Mouse (Mus musculus): ENCODE results near the gene Tsen2. TPM values are rescaled to one million over a fixed set of nuclear protein-coding genes. Genes with fewer than 3 reads are reported as not detected.
A peak's percentile ranks its signal among the peaks of the same experiment; 100 is the strongest.

The Tsen2 gene
- 18.7 and 27.8 TPM in 2 replicates for total RNA-seq (2014; fragmentation: Nextera tagmentation)
- 31.5 and 35.8 TPM in 2 replicates for total RNA-seq (2017)

- ATAC-seq (replicated peaks; ENCODE audit: low FRiP score, low TSS enrichment, poor library complexity, severe bottlenecking) = peak; percentile 91
Observed at GRCm38 (mm10) chr6:115544442-115544970, at the start of gene Tsen2. Gene Tsen2, plus strand, starts transcription at chr6:115544664.

- no peak for ATAC-seq (replicated peaks; ENCODE audit: low FRiP score, low TSS enrichment, poor library complexity, severe bottlenecking)
Observed at GRCm38 (mm10) chr6:115499540-115499939, 44.9 kb upstream of the Tsen2 start.

- no peak for ATAC-seq (replicated peaks; ENCODE audit: low FRiP score, low TSS enrichment, poor library complexity, severe bottlenecking)
Observed at GRCm38 (mm10) chr6:115500234-115500633, 44.2 kb upstream of the Tsen2 start.

- ATAC-seq (replicated peaks; ENCODE audit: low FRiP score, low TSS enrichment, poor library complexity, severe bottlenecking) = peak; percentile 69
Observed at GRCm38 (mm10) chr6:115501131-115501530, 43.3 kb upstream of the Tsen2 start.

GRCm38 (mm10) chr6:115503038-115503437, 41.4 kb upstream of the Tsen2 start:
- no peak for ATAC-seq (replicated peaks; ENCODE audit: low FRiP score, low TSS enrichment, poor library complexity, severe bottlenecking)

- no peak for ATAC-seq (replicated peaks; ENCODE audit: low FRiP score, low TSS enrichment, poor library complexity, severe bottlenecking)
Observed at GRCm38 (mm10) chr6:115503549-115504159, 40.8 kb upstream of the Tsen2 start.

GRCm38 (mm10) chr6:115504160-115504558, 40.3 kb upstream of the Tsen2 start:
- 0 out of 2 replicates have a peak, but pooled peaks have one; percentile 14 for ATAC-seq (replicated peaks; ENCODE audit: low FRiP score, low TSS enrichment, poor library complexity, severe bottlenecking)

GRCm38 (mm10) chr6:115504915-115505314, 39.5 kb upstream of the Tsen2 start:
- no peak for ATAC-seq (replicated peaks; ENCODE audit: low FRiP score, low TSS enrichment, poor library complexity, severe bottlenecking)

GRCm38 (mm10) chr6:115506425-115506824, 38.0 kb upstream of the Tsen2 start:
- ATAC-seq (replicated peaks; ENCODE audit: low FRiP score, low TSS enrichment, poor library complexity, severe bottlenecking) = no peak

- ATAC-seq (replicated peaks; ENCODE audit: low FRiP score, low TSS enrichment, poor library complexity, severe bottlenecking) = no peak
Observed at GRCm38 (mm10) chr6:115511447-115511846, 33.0 kb upstream of the Tsen2 start.

- no peak for ATAC-seq (replicated peaks; ENCODE audit: low FRiP score, low TSS enrichment, poor library complexity, severe bottlenecking)
Observed at GRCm38 (mm10) chr6:115513207-115513606, 31.3 kb upstream of the Tsen2 start.

- ATAC-seq (replicated peaks; ENCODE audit: low FRiP score, low TSS enrichment, poor library complexity, severe bottlenecking) = peak; percentile 20
Observed at GRCm38 (mm10) chr6:115517904-115518303, 26.6 kb upstream of the Tsen2 start.

GRCm38 (mm10) chr6:115518352-115518751, 26.1 kb upstream of the Tsen2 start:
- peak; percentile 68 for ATAC-seq (replicated peaks; ENCODE audit: low FRiP score, low TSS enrichment, poor library complexity, severe bottlenecking)

- peak; percentile 44 for ATAC-seq (replicated peaks; ENCODE audit: low FRiP score, low TSS enrichment, poor library complexity, severe bottlenecking)
Observed at GRCm38 (mm10) chr6:115519275-115519699, 25.2 kb upstream of the Tsen2 start.

GRCm38 (mm10) chr6:115521923-115522322, 22.5 kb upstream of the Tsen2 start:
- no peak for ATAC-seq (replicated peaks; ENCODE audit: low FRiP score, low TSS enrichment, poor library complexity, severe bottlenecking)

GRCm38 (mm10) chr6:115522691-115523146, 21.7 kb upstream of the Tsen2 start:
- no peak for ATAC-seq (replicated peaks; ENCODE audit: low FRiP score, low TSS enrichment, poor library complexity, severe bottlenecking)

- ATAC-seq (replicated peaks; ENCODE audit: low FRiP score, low TSS enrichment, poor library complexity, severe bottlenecking) = no peak
Observed at GRCm38 (mm10) chr6:115523201-115523600, 21.3 kb upstream of the Tsen2 start.

GRCm38 (mm10) chr6:115524449-115524990, 19.9 kb upstream of the Tsen2 start:
- no peak for ATAC-seq (replicated peaks; ENCODE audit: low FRiP score, low TSS enrichment, poor library complexity, severe bottlenecking)

GRCm38 (mm10) chr6:115527418-115527817, 17.0 kb upstream of the Tsen2 start:
- ATAC-seq (replicated peaks; ENCODE audit: low FRiP score, low TSS enrichment, poor library complexity, severe bottlenecking) = peak; percentile 93

- ATAC-seq (replicated peaks; ENCODE audit: low FRiP score, low TSS enrichment, poor library complexity, severe bottlenecking) = no peak
Observed at GRCm38 (mm10) chr6:115528372-115528771, 16.1 kb upstream of the Tsen2 start.

GRCm38 (mm10) chr6:115534617-115535016, 9.8 kb upstream of the Tsen2 start:
- ATAC-seq (replicated peaks; ENCODE audit: low FRiP score, low TSS enrichment, poor library complexity, severe bottlenecking) = no peak

All from megakaryocyte-erythroid progenitor cell, adult 5-6 weeks (primary cell).